Mouse (Mus musculus): ENCODE data around the gene Creld2. TPM values are rescaled to one million over a fixed set of nuclear protein-coding genes. Genes with fewer than 3 reads are reported as not detected.

Creld2 gene
- polyA plus RNA-seq, 1 experiment from 2014 or later = 94.9 TPM

- DNase-seq (ENCODE audit: low spot score) (no peak), ATAC-seq (ENCODE audit: insufficient number of reproducible peaks, low FRiP score, low TSS enrichment, low read depth) (no peak)
- no peak overlapping the region for H3K4me2 ChIP-seq (ENCODE audit: low read depth, severe bottlenecking)
- WGBS = 78% methylated on average over 3 of the region's 3 CpGs
- no peaks in the 10 kb centered on the region for H3K9me3 ChIP-seq (ENCODE audit: control insufficient read depth, low read length)
- H3K9ac ChIP-seq (ENCODE audit: low read length) = no peak overlapping the region
- H3K36me3 ChIP-seq (ENCODE audit: control insufficient read depth, insufficient read depth, low read length) = no peaks in the 10 kb centered on the region
- H3K4me1 ChIP-seq (ENCODE audit: control insufficient read depth, insufficient read depth, low read length) = peaks cover 27% of the 10 kb centered on the region
- H3K27ac ChIP-seq (replicated peaks; ENCODE audit: low read depth, low read length) = no peak overlapping the region
- no peak overlapping the region for H3K4me3 ChIP-seq (ENCODE audit: low read depth, low read length)
- no peaks in the 10 kb centered on the region for H3K27me3 ChIP-seq (ENCODE audit: control insufficient read depth, insufficient read depth, low read length)
Observed at GRCm38 (mm10) chr15:88842300-88842673, 22.8 kb downstream of the Creld2 start.

DNA sequence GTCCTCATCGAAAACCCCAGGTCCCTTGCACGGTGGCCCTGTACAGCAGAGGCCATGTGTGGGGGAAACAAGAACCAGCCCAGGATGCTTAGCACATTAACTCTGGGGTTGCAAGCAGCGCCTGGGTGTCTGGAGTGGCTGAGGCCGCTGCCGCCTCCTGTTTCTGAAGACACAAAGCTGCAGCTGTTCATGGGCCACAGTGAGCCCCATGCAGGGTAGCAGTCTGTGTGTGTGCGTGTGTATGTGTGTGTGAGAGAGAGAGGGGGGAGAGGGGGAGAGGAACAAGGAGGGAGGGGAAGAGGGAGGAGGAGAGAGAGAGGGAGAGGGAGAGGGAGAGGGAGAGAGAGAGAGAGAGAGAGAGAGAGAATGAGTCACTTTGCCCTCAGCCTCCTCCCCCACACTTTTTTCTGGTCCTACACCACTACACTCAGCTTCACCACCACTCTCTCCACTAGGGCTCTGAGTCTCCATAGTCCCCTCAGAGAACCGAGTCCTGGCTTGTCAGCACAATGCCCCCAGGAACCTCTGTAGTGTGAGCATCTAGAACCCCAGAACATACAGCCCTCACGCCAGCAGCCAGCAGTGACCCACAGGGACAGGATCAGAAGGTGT, 24.1 kb downstream of the Creld2 start:
- Histone ChIP-seq H3K4me2 (ENCODE audit: low read depth, severe bottlenecking) (no peak overlapping the region), H3K27me3 (ENCODE audit: control insufficient read depth, insufficient read depth, low read length) (no peaks in the 10 kb centered on the region), H3K9me3 (ENCODE audit: control insufficient read depth, low read length) (no peaks in the 10 kb centered on the region), H3K27ac (replicated peaks; ENCODE audit: low read depth, low read length) (peak overlapping the region; percentile 30), H3K36me3 (ENCODE audit: control insufficient read depth, insufficient read depth, low read length) (no peaks in the 10 kb centered on the region), H3K9ac (ENCODE audit: low read length) (no peak overlapping the region), H3K4me1 (ENCODE audit: control insufficient read depth, insufficient read depth, low read length) (peaks cover 21% of the 10 kb centered on the region), H3K4me3 (ENCODE audit: low read depth, low read length) (no peak overlapping the region)
- ATAC-seq (ENCODE audit: insufficient number of reproducible peaks, low FRiP score, low TSS enrichment, low read depth) (peak; percentile 61; the same call in 1 of the 2 replicates), DNase-seq (ENCODE audit: low spot score) (peak; percentile 68)
- WGBS = 40% methylated on average over 7 of the region's 8 CpGs

DNA sequence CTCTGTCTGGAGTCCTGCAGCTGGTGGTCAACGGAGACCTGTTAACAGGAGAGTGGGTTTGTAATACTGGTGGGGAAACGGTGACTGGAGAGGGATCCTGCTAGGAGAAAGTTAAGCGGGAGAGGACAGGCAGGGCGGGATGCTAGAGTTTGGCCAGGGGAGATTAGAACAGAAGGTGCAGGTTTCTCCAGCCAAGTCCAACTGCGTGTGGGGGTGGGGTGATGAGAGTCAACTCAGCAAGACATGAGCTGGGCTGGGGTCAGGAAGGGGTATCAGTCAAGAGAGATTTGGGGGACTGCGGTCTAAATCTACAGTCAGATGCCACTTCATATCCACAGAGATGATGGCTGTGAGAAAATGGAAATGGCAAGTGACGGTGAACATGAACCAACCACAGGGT, 25.5 kb downstream of the Creld2 start:
- no peak overlapping the region for H3K9ac ChIP-seq (ENCODE audit: low read length)
- 87% methylated on average over 7 of the region's 7 CpGs for WGBS
- H3K4me3 ChIP-seq (ENCODE audit: low read depth, low read length) = no peak overlapping the region
- H3K4me2 ChIP-seq (ENCODE audit: low read depth, severe bottlenecking) = no peak overlapping the region
- DNase-seq (ENCODE audit: low spot score) (no peak), ATAC-seq (ENCODE audit: insufficient number of reproducible peaks, low FRiP score, low TSS enrichment, low read depth) (no peak)
- H3K27ac ChIP-seq (replicated peaks; ENCODE audit: low read depth, low read length) = no peak overlapping the region
- H3K36me3 ChIP-seq (ENCODE audit: control insufficient read depth, insufficient read depth, low read length) = no peaks in the 10 kb centered on the region
- no peaks in the 10 kb centered on the region for H3K27me3 ChIP-seq (ENCODE audit: control insufficient read depth, insufficient read depth, low read length)
- H3K9me3 ChIP-seq (ENCODE audit: control insufficient read depth, low read length) = no peaks in the 10 kb centered on the region
- peaks cover 7% of the 10 kb centered on the region for H3K4me1 ChIP-seq (ENCODE audit: control insufficient read depth, insufficient read depth, low read length)

GRCm38 (mm10) chr15:88848661-88849060, 29.2 kb downstream of the Creld2 start:
- no peak for DNase-seq (ENCODE audit: low spot score)
- H3K4me1 ChIP-seq (ENCODE audit: control insufficient read depth, insufficient read depth, low read length) = peaks cover 4% of the 10 kb centered on the region; the same call in 1 of the 2 replicates
- WGBS = 97% methylated on average over 1 of the region's 1 CpGs
- H3K36me3 ChIP-seq (ENCODE audit: control insufficient read depth, insufficient read depth, low read length) = no peaks in the 10 kb centered on the region
- ATAC-seq (ENCODE audit: insufficient number of reproducible peaks, low FRiP score, low TSS enrichment, low read depth) = no peak
- no peak overlapping the region for H3K4me2 ChIP-seq (ENCODE audit: low read depth, severe bottlenecking)
- no peak overlapping the region for H3K4me3 ChIP-seq (ENCODE audit: low read depth, low read length)
- H3K27ac ChIP-seq (replicated peaks; ENCODE audit: low read depth, low read length) = no peak overlapping the region
- no peaks in the 10 kb centered on the region for H3K27me3 ChIP-seq (ENCODE audit: control insufficient read depth, insufficient read depth, low read length)
- no peaks in the 10 kb centered on the region for H3K9me3 ChIP-seq (ENCODE audit: control insufficient read depth, low read length)
- no peak overlapping the region for H3K9ac ChIP-seq (ENCODE audit: low read length)

- H3K4me1 ChIP-seq (ENCODE audit: control insufficient read depth, insufficient read depth, low read length) = 0 out of 2 replicates have a peak, but pooled peaks cover 6% of the 10 kb centered on the region
- ATAC-seq (ENCODE audit: insufficient number of reproducible peaks, low FRiP score, low TSS enrichment, low read depth) (no peak), DNase-seq (ENCODE audit: low spot score) (no peak)
- H3K36me3 ChIP-seq (ENCODE audit: control insufficient read depth, insufficient read depth, low read length) = no peaks in the 10 kb centered on the region
- H3K4me3 ChIP-seq (ENCODE audit: low read depth, low read length) = no peak overlapping the region
- no peaks in the 10 kb centered on the region for H3K9me3 ChIP-seq (ENCODE audit: control insufficient read depth, low read length)
- H3K9ac ChIP-seq (ENCODE audit: low read length) = no peak overlapping the region
- 95% methylated on average over 2 of the region's 2 CpGs for WGBS
- no peak overlapping the region for H3K27ac ChIP-seq (replicated peaks; ENCODE audit: low read depth, low read length)
- no peaks in the 10 kb centered on the region for H3K27me3 ChIP-seq (ENCODE audit: control insufficient read depth, insufficient read depth, low read length)
- no peak overlapping the region for H3K4me2 ChIP-seq (ENCODE audit: low read depth, severe bottlenecking)
Observed at GRCm38 (mm10) chr15:88849621-88850020, 30.2 kb downstream of the Creld2 start.

- Histone ChIP-seq H3K4me2 (ENCODE audit: low read depth, severe bottlenecking) (no peak overlapping the region), H3K36me3 (ENCODE audit: control insufficient read depth, insufficient read depth, low read length) (no peaks in the 10 kb centered on the region), H3K27me3 (ENCODE audit: control insufficient read depth, insufficient read depth, low read length) (no peaks in the 10 kb centered on the region), H3K4me3 (ENCODE audit: low read depth, low read length) (no peak overlapping the region), H3K9ac (ENCODE audit: low read length) (no peak overlapping the region), H3K4me1 (ENCODE audit: control insufficient read depth, insufficient read depth, low read length) (0 out of 2 replicates have a peak, but pooled peaks cover 6% of the 10 kb centered on the region), H3K9me3 (ENCODE audit: control insufficient read depth, low read length) (no peaks in the 10 kb centered on the region), H3K27ac (replicated peaks; ENCODE audit: low read depth, low read length) (no peak overlapping the region)
- ATAC-seq (ENCODE audit: insufficient number of reproducible peaks, low FRiP score, low TSS enrichment, low read depth) (no peak), DNase-seq (ENCODE audit: low spot score) (no peak)
- WGBS = 70% methylated on average over 8 of the region's 10 CpGs
Observed at GRCm38 (mm10) chr15:88850146-88850826, 30.8 kb downstream of the Creld2 start.

DNA sequence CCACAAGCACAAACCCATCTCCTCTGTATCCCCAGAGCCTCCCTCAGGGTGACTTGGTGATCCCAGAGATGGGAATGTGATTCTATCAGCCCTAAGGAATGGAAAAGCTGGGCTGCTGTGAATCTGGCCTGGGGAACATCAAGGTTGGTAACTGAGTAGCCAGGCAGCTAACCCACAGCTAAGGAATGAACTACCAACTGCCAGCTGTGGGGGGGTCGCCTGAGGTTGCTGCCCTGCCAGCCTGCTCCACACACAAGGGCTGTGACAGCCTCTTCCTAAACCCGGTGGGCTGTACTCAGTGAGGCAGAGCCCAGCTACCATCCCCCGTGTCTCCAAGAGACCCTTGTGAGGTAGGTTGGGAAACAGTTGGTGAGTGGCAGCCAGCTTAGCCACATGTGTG, 31.6 kb downstream of the Creld2 start:
- Histone ChIP-seq H3K36me3 (ENCODE audit: control insufficient read depth, insufficient read depth, low read length) (no peaks in the 10 kb centered on the region), H3K27me3 (ENCODE audit: control insufficient read depth, insufficient read depth, low read length) (no peaks in the 10 kb centered on the region), H3K27ac (replicated peaks; ENCODE audit: low read depth, low read length) (no peak overlapping the region), H3K9me3 (ENCODE audit: control insufficient read depth, low read length) (no peaks in the 10 kb centered on the region), H3K4me1 (ENCODE audit: control insufficient read depth, insufficient read depth, low read length) (0 out of 2 replicates have a peak, but pooled peaks cover 6% of the 10 kb centered on the region), H3K4me3 (ENCODE audit: low read depth, low read length) (no peak overlapping the region), H3K4me2 (ENCODE audit: low read depth, severe bottlenecking) (no peak overlapping the region), H3K9ac (ENCODE audit: low read length) (no peak overlapping the region)
- 69% methylated on average over 3 of the region's 3 CpGs for WGBS
- no peak for DNase-seq (ENCODE audit: low spot score)
- no peak for ATAC-seq (ENCODE audit: insufficient number of reproducible peaks, low FRiP score, low TSS enrichment, low read depth)

- DNase-seq (ENCODE audit: low spot score) (no peak), ATAC-seq (ENCODE audit: insufficient number of reproducible peaks, low FRiP score, low TSS enrichment, low read depth) (no peak)
- Histone ChIP-seq H3K4me3 (ENCODE audit: low read depth, low read length) (no peak overlapping the region), H3K9ac (ENCODE audit: low read length) (no peak overlapping the region), H3K27me3 (ENCODE audit: control insufficient read depth, insufficient read depth, low read length) (no peaks in the 10 kb centered on the region), H3K4me1 (ENCODE audit: control insufficient read depth, insufficient read depth, low read length) (0 out of 2 replicates have a peak, but pooled peaks cover 6% of the 10 kb centered on the region), H3K4me2 (ENCODE audit: low read depth, severe bottlenecking) (no peak overlapping the region), H3K9me3 (ENCODE audit: control insufficient read depth, low read length) (no peaks in the 10 kb centered on the region), H3K36me3 (ENCODE audit: control insufficient read depth, insufficient read depth, low read length) (no peaks in the 10 kb centered on the region), H3K27ac (replicated peaks; ENCODE audit: low read depth, low read length) (no peak overlapping the region)
- WGBS = 79% methylated on average over 10 of the region's 10 CpGs
Observed at GRCm38 (mm10) chr15:88851507-88852149, 32.2 kb downstream of the Creld2 start.

Measured in limb, embryonic 11.5 days (tissue).